Mouse (Mus musculus): ENCODE results near the gene Gnai2. TPM values are rescaled to one million over a fixed set of nuclear protein-coding genes. Genes with fewer than 3 reads are reported as not detected.

Gene Gnai2
- polyA plus RNA-seq, 1 experiment from 2014 or later: 234 TPM

- H3K27me3 ChIP-seq (ENCODE audit: control insufficient read depth, insufficient read depth, low read length): no peaks in the 10 kb centered on the region
- H3K4me3 ChIP-seq (ENCODE audit: low read depth, low read length): no peak overlapping the region
- ATAC-seq (ENCODE audit: low read depth): no peak
- no peak overlapping the region for H3K27ac ChIP-seq (ENCODE audit: low read depth, low read length)
- H3K9me3 ChIP-seq (ENCODE audit: control insufficient read depth, low read length): no peaks in the 10 kb centered on the region
- H3K4me1 ChIP-seq (ENCODE audit: control insufficient read depth, insufficient read depth, low read length): peaks cover 20% of the 10 kb centered on the region
- no peak overlapping the region for H3K9ac ChIP-seq (replicated peaks; ENCODE audit: low read depth, low read length)
- H3K4me2 ChIP-seq (ENCODE audit: low read depth, low read length): no peak overlapping the region
- 90% methylated on average over 14 of the region's 14 CpGs for WGBS
- H3K36me3 ChIP-seq (ENCODE audit: control insufficient read depth, insufficient read depth, low read length): peaks cover 7% of the 10 kb centered on the region; the same call in 1 of the 2 replicates
Observed at GRCm38 (mm10) chr9:107583174-107583573, 52.0 kb downstream of the Gnai2 start.

- Histone ChIP-seq H3K4me3 (ENCODE audit: low read depth, low read length) (no peak overlapping the region), H3K4me1 (ENCODE audit: control insufficient read depth, insufficient read depth, low read length) (peaks cover 18% of the 10 kb centered on the region), H3K36me3 (ENCODE audit: control insufficient read depth, insufficient read depth, low read length) (peaks cover 7% of the 10 kb centered on the region; the same call in 1 of the 2 replicates), H3K27ac (ENCODE audit: low read depth, low read length) (no peak overlapping the region), H3K9ac (replicated peaks; ENCODE audit: low read depth, low read length) (no peak overlapping the region), H3K4me2 (ENCODE audit: low read depth, low read length) (no peak overlapping the region), H3K9me3 (ENCODE audit: control insufficient read depth, low read length) (no peaks in the 10 kb centered on the region), H3K27me3 (ENCODE audit: control insufficient read depth, insufficient read depth, low read length) (no peaks in the 10 kb centered on the region)
- WGBS: 93% methylated on average over 7 of the region's 7 CpGs
- no peak for ATAC-seq (ENCODE audit: low read depth)
Observed at GRCm38 (mm10) chr9:107582509-107583062, 52.6 kb downstream of the Gnai2 start.

GRCm38 (mm10) chr9:107581584-107581983, 53.6 kb downstream of the Gnai2 start:
- ATAC-seq (ENCODE audit: low read depth): no peak
- 88% methylated on average over 4 of the region's 4 CpGs for WGBS
- Histone ChIP-seq H3K36me3 (ENCODE audit: control insufficient read depth, insufficient read depth, low read length) (peaks cover 7% of the 10 kb centered on the region; the same call in 1 of the 2 replicates), H3K27me3 (ENCODE audit: control insufficient read depth, insufficient read depth, low read length) (no peaks in the 10 kb centered on the region), H3K4me2 (ENCODE audit: low read depth, low read length) (peak overlapping the region; percentile 93), H3K4me1 (ENCODE audit: control insufficient read depth, insufficient read depth, low read length) (peaks cover 18% of the 10 kb centered on the region), H3K4me3 (ENCODE audit: low read depth, low read length) (peak overlapping the region; percentile 43; the same call in 1 of the 2 replicates), H3K27ac (ENCODE audit: low read depth, low read length) (no peak overlapping the region), H3K9ac (replicated peaks; ENCODE audit: low read depth, low read length) (peak overlapping the region; percentile 67; the same call in 1 of the 2 replicates), H3K9me3 (ENCODE audit: control insufficient read depth, low read length) (no peaks in the 10 kb centered on the region)

- peak; percentile 65 for ATAC-seq (ENCODE audit: low read depth)
- Histone ChIP-seq H3K9me3 (ENCODE audit: control insufficient read depth, low read length) (no peaks in the 10 kb centered on the region), H3K27ac (ENCODE audit: low read depth, low read length) (peak within 1 kb of the TSS; percentile 61), H3K9ac (replicated peaks; ENCODE audit: low read depth, low read length) (peak within 1 kb of the TSS; percentile 67), H3K4me2 (ENCODE audit: low read depth, low read length) (peak within 1 kb of the TSS; percentile 93), H3K4me3 (ENCODE audit: low read depth, low read length) (peak within 1 kb of the TSS; percentile 43), H3K36me3 (ENCODE audit: control insufficient read depth, insufficient read depth, low read length) (peaks cover 7% of the 10 kb centered on the region; the same call in 1 of the 2 replicates), H3K27me3 (ENCODE audit: control insufficient read depth, insufficient read depth, low read length) (no peaks in the 10 kb centered on the region), H3K4me1 (ENCODE audit: control insufficient read depth, insufficient read depth, low read length) (peaks cover 18% of the 10 kb centered on the region)
- under 1% methylated on average over 32 of the region's 32 CpGs for WGBS
Observed at GRCm38 (mm10) chr9:107580501-107581317, 54.5 kb downstream of the Gnai2 start, which contains the start of gene Hyal3. Hyal3 (plus strand) TSS chr9:107580818.

- WGBS: 90% methylated on average over 14 of the region's 14 CpGs
- Histone ChIP-seq H3K4me2 (ENCODE audit: low read depth, low read length) (no peak overlapping the region), H3K36me3 (ENCODE audit: control insufficient read depth, insufficient read depth, low read length) (peaks cover 10% of the 10 kb centered on the region; the same call in 1 of the 2 replicates), H3K4me1 (ENCODE audit: control insufficient read depth, insufficient read depth, low read length) (peaks cover 18% of the 10 kb centered on the region), H3K9ac (replicated peaks; ENCODE audit: low read depth, low read length) (0 out of 2 replicates have a peak overlapping the region, but pooled peaks have one; percentile 16), H3K27me3 (ENCODE audit: control insufficient read depth, insufficient read depth, low read length) (no peaks in the 10 kb centered on the region), H3K4me3 (ENCODE audit: low read depth, low read length) (no peak overlapping the region), H3K9me3 (ENCODE audit: control insufficient read depth, low read length) (no peaks in the 10 kb centered on the region), H3K27ac (ENCODE audit: low read depth, low read length) (0 out of 2 replicates have a peak overlapping the region, but pooled peaks have one; percentile 61)
- ATAC-seq (ENCODE audit: low read depth): no peak
Observed at GRCm38 (mm10) chr9:107579023-107579900, 55.9 kb downstream of the Gnai2 start.

- Histone ChIP-seq H3K9me3 (ENCODE audit: control insufficient read depth, low read length) (no peaks in the 10 kb centered on the region), H3K27me3 (ENCODE audit: control insufficient read depth, insufficient read depth, low read length) (no peaks in the 10 kb centered on the region), H3K36me3 (ENCODE audit: control insufficient read depth, insufficient read depth, low read length) (peaks cover 9% of the 10 kb centered on the region; the same call in 1 of the 2 replicates), H3K4me3 (ENCODE audit: low read depth, low read length) (no peak within 1 kb of the TSS), H3K4me2 (ENCODE audit: low read depth, low read length) (no peak within 1 kb of the TSS), H3K4me1 (ENCODE audit: control insufficient read depth, insufficient read depth, low read length) (peaks cover 18% of the 10 kb centered on the region), H3K9ac (replicated peaks; ENCODE audit: low read depth, low read length) (0 out of 2 replicates have a peak within 1 kb of the TSS, but pooled peaks have one; percentile 16), H3K27ac (ENCODE audit: low read depth, low read length) (0 out of 2 replicates have a peak within 1 kb of the TSS, but pooled peaks have one; percentile 61)
- 73% methylated on average over 3 of the region's 3 CpGs for WGBS
- ATAC-seq (ENCODE audit: low read depth): no peak
Observed at GRCm38 (mm10) chr9:107578587-107578986, 56.6 kb downstream of the Gnai2 start, which contains the start of gene Naa80. Naa80 (plus strand) TSS chr9:107578887.

GRCm38 (mm10) chr9:107577871-107578270, 57.3 kb downstream of the Gnai2 start:
- no peak overlapping the region for H3K27ac ChIP-seq (ENCODE audit: low read depth, low read length)
- peaks cover 18% of the 10 kb centered on the region for H3K4me1 ChIP-seq (ENCODE audit: control insufficient read depth, insufficient read depth, low read length)
- WGBS: 94% methylated on average over 10 of the region's 10 CpGs

GRCm38 (mm10) chr9:107576357-107577107, 58.6 kb downstream of the Gnai2 start, which contains the start of gene Hyal1:
Hyal1 (plus strand) TSS chr9:107576927.
- no peak within 1 kb of the TSS for H3K9ac ChIP-seq (replicated peaks; ENCODE audit: low read depth, low read length)
- H3K4me3 ChIP-seq (ENCODE audit: low read depth, low read length): 0 out of 2 replicates have a peak within 1 kb of the TSS, but pooled peaks have one; percentile 8
- ATAC-seq (ENCODE audit: low read depth): peak; percentile 50; the same call in 1 of the 2 replicates
- H3K36me3 ChIP-seq (ENCODE audit: control insufficient read depth, insufficient read depth, low read length): peaks cover 16% of the 10 kb centered on the region
- peaks cover 15% of the 10 kb centered on the region for H3K4me1 ChIP-seq (ENCODE audit: control insufficient read depth, insufficient read depth, low read length)
- H3K9me3 ChIP-seq (ENCODE audit: control insufficient read depth, low read length): no peaks in the 10 kb centered on the region
- H3K27me3 ChIP-seq (ENCODE audit: control insufficient read depth, insufficient read depth, low read length): no peaks in the 10 kb centered on the region
- peak within 1 kb of the TSS; percentile 32 for H3K4me2 ChIP-seq (ENCODE audit: low read depth, low read length)
- 26% methylated on average over 16 of the region's 16 CpGs for WGBS
- no peak within 1 kb of the TSS for H3K27ac ChIP-seq (ENCODE audit: low read depth, low read length)

More at GRCm38 (mm10) chr9:107577871-107578270, 57.3 kb downstream of the Gnai2 start:
- Histone ChIP-seq H3K4me2 (ENCODE audit: low read depth, low read length) (no peak overlapping the region), H3K9ac (replicated peaks; ENCODE audit: low read depth, low read length) (no peak overlapping the region), H3K4me3 (ENCODE audit: low read depth, low read length) (no peak overlapping the region), H3K36me3 (ENCODE audit: control insufficient read depth, insufficient read depth, low read length) (peaks cover 4% of the 10 kb centered on the region; the same call in 1 of the 2 replicates), H3K27me3 (ENCODE audit: control insufficient read depth, insufficient read depth, low read length) (no peaks in the 10 kb centered on the region), H3K9me3 (ENCODE audit: control insufficient read depth, low read length) (no peaks in the 10 kb centered on the region)
- ATAC-seq (ENCODE audit: low read depth): no peak

Measured in neural tube, embryonic 14.5 days (tissue).